Mouse (Mus musculus) CH12.LX (cell line): Measurements from ENCODE around the gene Ramp3.

Experiments
- CHD1 ChIP-seq: IDR thresholded peaks from 2 replicates; pipeline ENCODE4 v1.6.1; 2012; ENCODE audit warnings: low read depth, low read length, improper control_type of control experiment, inconsistent platforms
- ETS1 ChIP-seq: conservative IDR thresholded peaks from 2 replicates; pipeline ENCODE4 v1.6.1; 2012; ENCODE audit warnings: low read depth, mild to moderate bottlenecking, inconsistent platforms, low read length, improper control_type of control experiment, moderate library complexity
- SMC3 ChIP-seq: IDR thresholded peaks from 2 replicates; pipeline ENCODE4 v1.6.1; 2011; ENCODE audit warnings: low read depth, low read length, improper control_type of control experiment
- UBTF ChIP-seq: IDR thresholded peaks from 2 replicates; pipeline ENCODE4 v1.6.1; 2012; ENCODE audit warnings: low read depth, mild to moderate bottlenecking, inconsistent platforms, low read length, improper control_type of control experiment, moderate library complexity
- USF2 ChIP-seq: conservative IDR thresholded peaks from 2 replicates; pipeline ENCODE4 v1.6.1; 2011; ENCODE audit warnings: low read depth, low read length, improper control_type of control experiment
- ZNF384 ChIP-seq: IDR thresholded peaks from 2 replicates; pipeline ENCODE4 v1.6.1; 2012; ENCODE audit warnings: low read depth, low read length, improper control_type of control experiment, inconsistent platforms

- no peak for TF ChIP-seq ZNF384
- no peak for TF ChIP-seq ETS1
- TF ChIP-seq UBTF = no peak
- TF ChIP-seq USF2 = no peak
- TF ChIP-seq CHD1 = no peak
- TF ChIP-seq SMC3 = no peak
These were observed 52.1 kb downstream of the Ramp3 start for GRCm38 (mm10) chr11:6710409-6710808.
